Mouse (Mus musculus): ENCODE measurements around the gene Cep95. TPM values are rescaled to one million over a fixed set of nuclear protein-coding genes. Genes with fewer than 3 reads are reported as not detected.

Gene Cep95
- total and polyA plus RNA-seq, 3 experiments = 3.1 to 39.8 (median 23.8) TPM

DNA sequence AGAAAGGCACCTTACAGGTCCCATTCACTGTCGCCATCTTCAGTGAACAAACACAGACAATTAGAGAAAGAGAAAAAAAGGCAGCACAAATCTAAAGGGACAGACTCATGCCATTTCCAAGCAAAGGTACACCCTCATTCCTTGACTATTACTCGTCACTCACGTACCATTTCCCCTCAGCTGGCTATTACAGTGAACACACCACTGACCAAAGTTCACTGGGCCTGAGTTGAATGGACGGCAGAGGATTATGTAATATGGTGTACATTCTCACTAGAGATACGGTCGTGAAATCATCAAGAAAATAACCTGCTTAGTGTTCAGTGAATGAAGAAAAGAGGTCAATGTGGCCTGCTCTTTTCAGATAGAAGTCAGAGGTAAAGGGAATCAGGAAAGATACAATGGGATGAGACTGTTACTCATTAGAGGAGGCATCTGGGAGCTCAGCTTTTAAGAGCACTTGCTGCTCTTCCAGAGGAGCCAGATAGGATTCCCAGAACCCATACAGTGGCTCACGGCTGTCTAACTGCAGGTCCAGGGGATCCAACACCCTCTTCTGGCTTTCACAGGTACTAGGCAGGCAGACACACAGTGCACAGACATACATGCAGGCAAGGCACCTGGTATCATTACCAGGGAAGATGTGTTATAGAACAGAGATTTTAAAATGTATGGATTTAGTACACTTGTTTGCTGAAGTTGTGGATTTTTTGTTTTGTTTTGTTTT lies 23.5 kb downstream of the Cep95 start:
- DNase-seq (ENCODE audit: low spot score) = no peak
- Histone ChIP-seq H3K27me3 (ENCODE audit: insufficient read depth, low read length) (no peaks in the 10 kb centered on the region), H3K4me3 (ENCODE audit: low read depth, low read length) (no peak overlapping the region), H3K9me3 (replicated peaks) (no peaks in the 10 kb centered on the region), H3K4me1 (ENCODE audit: insufficient read depth, low read depth, low read length) (no peaks in the 10 kb centered on the region), H3K36me3 (replicated peaks) (peaks cover 97% of the 10 kb centered on the region)
- TF ChIP-seq GATA2 (IDR thresholded peaks at IDR 0.05; ENCODE audit: borderline replicate concordance, low read depth, low read length) (no peak), TAL1 (conservative IDR thresholded peaks at IDR 0.05; ENCODE audit: low read depth, low read length) (no peak), CTCF (IDR thresholded peaks at IDR 0.05; ENCODE audit: low read depth, low read length) (no peak), GATA1 (IDR thresholded peaks at IDR 0.05; ENCODE audit: borderline replicate concordance, low read length) (no peak), POLR2AphosphoS5 (IDR thresholded peaks at IDR 0.05; ENCODE audit: insufficient replicate concordance, low read depth, low read length) (no peak)
- ATAC-seq (ENCODE audit: extremely low read depth, insufficient number of reproducible peaks, low FRiP score, poor library complexity, severe bottlenecking) = no peak

DNA sequence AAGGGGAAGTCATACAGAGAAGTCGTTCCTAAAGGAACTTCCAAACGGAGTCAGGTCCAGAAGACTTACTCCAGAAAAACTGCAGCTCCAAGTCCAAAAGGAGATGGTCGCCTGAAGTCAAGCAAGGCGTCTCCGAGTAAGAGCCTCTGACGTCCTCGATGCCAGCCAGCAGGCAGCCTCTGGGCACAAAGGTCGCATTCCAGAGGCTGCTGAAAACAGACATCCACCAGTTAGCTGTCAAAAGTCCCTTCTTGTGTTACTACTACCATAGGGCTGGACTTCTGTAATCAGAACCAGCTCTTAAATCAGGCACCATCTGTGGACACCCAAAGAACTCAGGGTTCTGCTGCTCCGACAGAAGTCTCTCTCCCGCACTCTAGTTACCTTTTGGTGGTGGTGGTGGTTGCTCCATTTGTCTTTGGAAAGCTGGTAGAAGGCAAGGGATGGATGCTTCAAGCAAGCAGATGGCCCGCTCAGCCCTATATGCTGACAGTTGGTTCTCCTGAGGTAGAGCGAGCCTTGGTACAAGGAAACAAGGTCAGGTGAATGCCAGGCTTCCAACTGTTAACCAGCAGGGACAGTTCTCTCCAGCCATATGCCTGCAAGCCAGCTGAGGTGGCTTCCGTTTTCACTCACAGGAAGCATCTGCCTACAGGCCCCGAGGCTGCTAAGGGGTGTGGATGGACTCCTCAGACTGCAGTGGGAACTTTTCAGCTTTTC lies 25.7 kb downstream of the Cep95 start:
- no peaks in the 10 kb centered on the region for H3K27me3 ChIP-seq (ENCODE audit: insufficient read depth, low read length)
- H3K4me3 ChIP-seq (ENCODE audit: low read depth, low read length) = no peak overlapping the region
- DNase-seq (ENCODE audit: low spot score) (no peak), ATAC-seq (ENCODE audit: extremely low read depth, insufficient number of reproducible peaks, low FRiP score, poor library complexity, severe bottlenecking) (no peak)
- no peaks in the 10 kb centered on the region for H3K9me3 ChIP-seq (replicated peaks)
- no peaks in the 10 kb centered on the region for H3K4me1 ChIP-seq (ENCODE audit: insufficient read depth, low read depth, low read length)
- peaks cover 97% of the 10 kb centered on the region for H3K36me3 ChIP-seq (replicated peaks)
- no peak for TF ChIP-seq CTCF (IDR thresholded peaks at IDR 0.05; ENCODE audit: low read depth, low read length)
- no peak for TF ChIP-seq GATA2 (IDR thresholded peaks at IDR 0.05; ENCODE audit: borderline replicate concordance, low read depth, low read length)
- no peak for TF ChIP-seq TAL1 (conservative IDR thresholded peaks at IDR 0.05; ENCODE audit: low read depth, low read length)
- TF ChIP-seq GATA1 (IDR thresholded peaks at IDR 0.05; ENCODE audit: borderline replicate concordance, low read length) = no peak
- TF ChIP-seq POLR2AphosphoS5 (IDR thresholded peaks at IDR 0.05; ENCODE audit: insufficient replicate concordance, low read depth, low read length) = no peak

DNA sequence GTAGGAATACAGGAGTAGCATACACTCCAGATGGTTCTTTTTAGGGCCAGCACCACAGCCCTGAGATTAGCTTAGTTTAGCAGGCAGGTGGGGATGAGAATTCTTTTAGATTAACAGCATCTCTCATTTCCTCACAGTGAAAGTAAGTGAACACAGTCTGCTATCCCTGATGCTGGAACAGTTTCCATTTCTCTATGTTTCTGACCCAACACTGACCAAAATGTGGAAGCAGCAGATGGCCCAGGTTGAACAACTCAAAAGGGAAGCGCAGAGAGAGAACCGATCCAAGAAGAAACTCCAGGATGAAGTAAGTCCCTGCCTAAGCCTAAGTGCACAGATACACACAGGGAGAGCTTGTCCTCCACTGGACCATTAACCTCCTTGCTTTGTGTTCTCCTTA lies 26.3 kb downstream of the Cep95 start:
- Histone ChIP-seq H3K9me3 (replicated peaks) (no peaks in the 10 kb centered on the region), H3K4me3 (ENCODE audit: low read depth, low read length) (no peak overlapping the region), H3K36me3 (replicated peaks) (peaks cover 98% of the 10 kb centered on the region), H3K4me1 (ENCODE audit: insufficient read depth, low read depth, low read length) (no peaks in the 10 kb centered on the region), H3K27me3 (ENCODE audit: insufficient read depth, low read length) (no peaks in the 10 kb centered on the region)
- no peak for ATAC-seq (ENCODE audit: extremely low read depth, insufficient number of reproducible peaks, low FRiP score, poor library complexity, severe bottlenecking)
- DNase-seq (ENCODE audit: low spot score) = no peak
- TF ChIP-seq GATA1 (IDR thresholded peaks at IDR 0.05; ENCODE audit: borderline replicate concordance, low read length) (no peak), GATA2 (IDR thresholded peaks at IDR 0.05; ENCODE audit: borderline replicate concordance, low read depth, low read length) (no peak), CTCF (IDR thresholded peaks at IDR 0.05; ENCODE audit: low read depth, low read length) (no peak), POLR2AphosphoS5 (IDR thresholded peaks at IDR 0.05; ENCODE audit: insufficient replicate concordance, low read depth, low read length) (no peak), TAL1 (conservative IDR thresholded peaks at IDR 0.05; ENCODE audit: low read depth, low read length) (no peak)

DNA sequence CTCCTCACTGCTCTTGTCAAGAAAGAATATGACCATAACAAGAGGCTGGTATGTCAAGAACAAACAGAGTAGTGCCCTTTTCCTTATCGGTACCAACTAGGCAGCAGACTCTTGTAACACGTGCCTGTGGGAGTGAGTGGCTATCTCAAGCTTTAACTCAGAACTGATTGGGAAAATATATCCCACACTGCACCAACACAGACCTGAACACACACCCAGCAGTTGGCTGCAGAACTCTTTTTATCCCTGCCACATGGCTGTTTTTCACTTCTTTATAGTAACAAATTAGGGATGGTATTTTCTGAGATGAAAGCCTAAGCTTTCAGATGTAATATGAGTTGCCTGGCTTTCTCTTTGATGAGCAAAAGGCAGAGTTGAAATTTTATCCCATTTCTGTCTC lies 26.7 kb downstream of the Cep95 start:
- H3K36me3 ChIP-seq (replicated peaks) = peaks cover 98% of the 10 kb centered on the region
- TF ChIP-seq TAL1 (conservative IDR thresholded peaks at IDR 0.05; ENCODE audit: low read depth, low read length) = no peak
- TF ChIP-seq POLR2AphosphoS5 (IDR thresholded peaks at IDR 0.05; ENCODE audit: insufficient replicate concordance, low read depth, low read length) = no peak
- TF ChIP-seq GATA1 (IDR thresholded peaks at IDR 0.05; ENCODE audit: borderline replicate concordance, low read length) = no peak
- no peak for TF ChIP-seq GATA2 (IDR thresholded peaks at IDR 0.05; ENCODE audit: borderline replicate concordance, low read depth, low read length)
- no peak for TF ChIP-seq CTCF (IDR thresholded peaks at IDR 0.05; ENCODE audit: low read depth, low read length)
- ATAC-seq (ENCODE audit: extremely low read depth, insufficient number of reproducible peaks, low FRiP score, poor library complexity, severe bottlenecking) = no peak

DNA sequence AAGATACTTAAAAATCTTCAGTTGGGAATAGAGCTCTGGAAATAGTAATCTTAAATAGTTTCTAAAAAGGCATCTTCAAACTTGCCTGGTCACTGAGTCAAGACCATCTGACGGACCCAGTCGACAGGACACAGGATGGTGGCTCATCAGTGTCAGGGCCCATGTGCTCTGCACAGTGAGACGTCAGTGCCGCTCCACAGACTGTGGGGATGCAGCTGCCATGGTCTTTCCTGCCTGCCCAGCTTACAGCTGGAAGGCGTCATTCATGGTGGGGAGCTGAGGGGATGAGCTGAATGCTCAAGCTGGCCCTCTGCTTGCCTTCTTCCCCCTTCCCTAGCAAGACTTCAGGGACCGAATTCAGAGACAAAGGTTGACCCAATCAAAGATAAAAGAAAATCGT lies 27.3 kb downstream of the Cep95 start:
- H3K27me3 ChIP-seq (ENCODE audit: insufficient read depth, low read length) = no peaks in the 10 kb centered on the region
- ATAC-seq (ENCODE audit: extremely low read depth, insufficient number of reproducible peaks, low FRiP score, poor library complexity, severe bottlenecking) (no peak), DNase-seq (ENCODE audit: low spot score) (no peak)
- H3K36me3 ChIP-seq (replicated peaks) = peaks cover 98% of the 10 kb centered on the region
- no peaks in the 10 kb centered on the region for H3K9me3 ChIP-seq (replicated peaks)
- H3K4me3 ChIP-seq (ENCODE audit: low read depth, low read length) = no peak overlapping the region
- TF ChIP-seq GATA2 (IDR thresholded peaks at IDR 0.05; ENCODE audit: borderline replicate concordance, low read depth, low read length) (no peak), POLR2AphosphoS5 (IDR thresholded peaks at IDR 0.05; ENCODE audit: insufficient replicate concordance, low read depth, low read length) (no peak), GATA1 (IDR thresholded peaks at IDR 0.05; ENCODE audit: borderline replicate concordance, low read length) (no peak), CTCF (IDR thresholded peaks at IDR 0.05; ENCODE audit: low read depth, low read length) (no peak), TAL1 (conservative IDR thresholded peaks at IDR 0.05; ENCODE audit: low read depth, low read length) (no peak)
- H3K4me1 ChIP-seq (ENCODE audit: insufficient read depth, low read depth, low read length) = 0 out of 2 replicates have a peak, but pooled peaks cover 2% of the 10 kb centered on the region

More for the DNA sequence above, 26.7 kb downstream of the Cep95 start:
- DNase-seq (ENCODE audit: low spot score) = no peak
- H3K4me3 ChIP-seq (ENCODE audit: low read depth, low read length) = no peak overlapping the region
- H3K4me1 ChIP-seq (ENCODE audit: insufficient read depth, low read depth, low read length) = no peaks in the 10 kb centered on the region
- no peaks in the 10 kb centered on the region for H3K9me3 ChIP-seq (replicated peaks)
- H3K27me3 ChIP-seq (ENCODE audit: insufficient read depth, low read length) = no peaks in the 10 kb centered on the region

GRCm38 (mm10) chr11:106817156-106817555 lies 28.1 kb downstream of the Cep95 start:
- DNase-seq (ENCODE audit: low spot score) = no peak
- Histone ChIP-seq H3K27me3 (ENCODE audit: insufficient read depth, low read length) (no peaks in the 10 kb centered on the region), H3K4me3 (ENCODE audit: low read depth, low read length) (no peak overlapping the region), H3K4me1 (ENCODE audit: insufficient read depth, low read depth, low read length) (0 out of 2 replicates have a peak, but pooled peaks cover 2% of the 10 kb centered on the region), H3K36me3 (replicated peaks) (peaks cover 92% of the 10 kb centered on the region), H3K9me3 (replicated peaks) (no peaks in the 10 kb centered on the region)
- TF ChIP-seq POLR2AphosphoS5 (IDR thresholded peaks at IDR 0.05; ENCODE audit: insufficient replicate concordance, low read depth, low read length) (no peak), TAL1 (conservative IDR thresholded peaks at IDR 0.05; ENCODE audit: low read depth, low read length) (no peak), CTCF (IDR thresholded peaks at IDR 0.05; ENCODE audit: low read depth, low read length) (no peak)
- no peak for ATAC-seq (ENCODE audit: extremely low read depth, insufficient number of reproducible peaks, low FRiP score, poor library complexity, severe bottlenecking)

Measured in G1E (cell line).